Mouse (Mus musculus) embryo, embryonic 9.5 days (tissue): ENCODE results near the gene Fam169b.
A peak's percentile ranks its signal among the peaks of the same experiment; 100 is the strongest.

Source experiments
- DNase-seq: peaks from one replicate; pipeline ENCODE4 v3.0.0-alpha.2; 2017; ENCODE audit errors: extremely low spot score

Gene Fam169b

GRCm38 (mm10) chr7:68273515-68273914, at the start of gene Fam169b:
Fam169b (plus strand) TSS chr7:68273839.
- no peak for DNase-seq

GRCm38 (mm10) chr7:68224006-68224405, 49.6 kb upstream of the Fam169b start:
- no peak for DNase-seq

DNA sequence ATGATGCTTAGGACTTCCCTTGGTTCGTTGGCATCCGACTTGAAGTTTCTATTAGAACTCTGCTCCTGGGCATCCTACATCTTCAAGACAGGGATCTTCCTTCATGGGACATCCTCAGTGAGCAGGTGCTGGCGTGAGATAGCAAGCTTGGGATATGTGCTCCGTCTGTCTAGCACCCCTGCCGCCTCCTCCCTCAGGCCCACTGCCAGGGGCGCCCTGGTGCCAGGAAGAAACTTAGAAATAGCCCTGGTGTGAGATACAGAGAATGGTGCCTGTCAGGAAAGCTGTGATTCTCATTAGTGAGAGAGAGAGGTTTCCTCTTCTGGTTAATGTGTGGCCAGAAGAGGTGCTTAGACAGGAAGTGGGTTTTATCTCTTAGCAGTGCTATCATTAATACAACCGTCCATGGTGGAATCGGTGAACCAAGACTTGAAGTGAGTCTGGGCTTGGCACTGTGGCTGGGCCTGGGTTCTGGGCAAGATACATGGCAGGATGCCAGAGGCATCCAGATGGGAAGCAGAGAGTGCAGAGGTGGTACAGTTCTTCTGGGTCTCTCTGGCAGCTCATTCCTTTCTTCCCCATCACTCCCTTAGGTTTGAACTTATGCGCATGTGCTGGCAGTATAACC, 48.1 kb upstream of the Fam169b start:
- DNase-seq, result no peak

DNA sequence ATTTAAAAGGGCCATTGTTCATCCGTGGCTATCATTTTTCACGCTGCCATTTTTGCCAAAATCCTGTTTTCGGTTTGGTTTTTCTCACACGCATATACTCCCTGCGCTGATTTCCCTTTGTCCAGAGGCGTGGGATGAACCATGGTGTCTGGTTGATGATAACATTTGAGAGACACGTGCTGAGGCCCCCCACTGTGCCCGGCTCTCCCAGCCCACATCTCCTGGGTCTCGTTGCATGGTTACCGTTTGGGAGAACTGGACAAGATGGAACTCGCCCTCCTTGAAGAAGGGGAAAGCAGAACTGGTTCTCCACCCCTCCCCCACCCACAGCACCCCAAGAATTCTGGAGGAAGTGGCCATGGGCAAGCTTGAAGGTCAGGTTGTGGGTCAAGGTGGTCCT, 46.6 kb upstream of the Fam169b start:
- DNase-seq, result no peak

GRCm38 (mm10) chr7:68227621-68228020, 46.0 kb upstream of the Fam169b start:
- no peak for DNase-seq

DNA sequence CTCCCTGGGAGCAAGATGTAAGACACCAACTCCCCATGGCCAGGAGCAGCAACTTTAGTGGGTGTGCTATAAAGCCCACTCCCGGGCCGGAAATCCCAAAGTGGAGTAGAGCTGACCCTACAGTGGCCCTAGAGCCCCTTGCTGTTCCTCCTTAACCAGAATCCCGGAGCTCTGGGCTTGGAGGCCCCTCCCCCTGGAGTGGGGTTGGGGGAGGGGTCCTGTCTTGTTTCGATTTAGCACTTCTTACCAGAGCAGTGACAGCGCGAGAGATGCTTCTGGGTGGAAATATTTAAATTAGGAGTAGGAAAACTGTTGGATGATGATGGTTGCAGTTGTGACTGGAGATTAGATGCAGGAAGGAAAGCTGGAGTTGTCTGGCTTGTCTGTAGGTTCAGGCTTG, 45.1 kb upstream of the Fam169b start:
- DNase-seq, result peak; percentile 19

DNA sequence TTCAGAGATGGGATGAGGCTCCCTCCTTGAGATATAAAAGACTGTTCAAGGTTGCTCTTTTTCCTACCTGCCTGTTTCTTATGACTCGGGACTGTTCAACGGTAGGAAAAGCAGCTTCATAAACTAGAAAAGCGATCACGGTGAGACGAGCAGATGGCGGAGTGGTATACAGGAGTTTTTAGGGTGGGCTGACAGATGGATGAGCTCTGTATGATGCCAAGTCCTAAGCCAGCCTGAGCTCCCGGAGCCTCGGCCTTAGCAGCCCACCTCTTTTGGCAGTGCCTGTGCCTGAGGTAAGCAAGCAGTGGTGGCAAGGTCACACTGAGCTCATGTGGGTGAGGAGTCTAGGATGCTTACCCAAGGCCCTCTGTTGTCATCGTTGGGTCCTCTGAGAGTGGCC, 42.8 kb upstream of the Fam169b start:
- no peak for DNase-seq

GRCm38 (mm10) chr7:68232521-68232920, 41.1 kb upstream of the Fam169b start:
- DNase-seq, result no peak

DNA sequence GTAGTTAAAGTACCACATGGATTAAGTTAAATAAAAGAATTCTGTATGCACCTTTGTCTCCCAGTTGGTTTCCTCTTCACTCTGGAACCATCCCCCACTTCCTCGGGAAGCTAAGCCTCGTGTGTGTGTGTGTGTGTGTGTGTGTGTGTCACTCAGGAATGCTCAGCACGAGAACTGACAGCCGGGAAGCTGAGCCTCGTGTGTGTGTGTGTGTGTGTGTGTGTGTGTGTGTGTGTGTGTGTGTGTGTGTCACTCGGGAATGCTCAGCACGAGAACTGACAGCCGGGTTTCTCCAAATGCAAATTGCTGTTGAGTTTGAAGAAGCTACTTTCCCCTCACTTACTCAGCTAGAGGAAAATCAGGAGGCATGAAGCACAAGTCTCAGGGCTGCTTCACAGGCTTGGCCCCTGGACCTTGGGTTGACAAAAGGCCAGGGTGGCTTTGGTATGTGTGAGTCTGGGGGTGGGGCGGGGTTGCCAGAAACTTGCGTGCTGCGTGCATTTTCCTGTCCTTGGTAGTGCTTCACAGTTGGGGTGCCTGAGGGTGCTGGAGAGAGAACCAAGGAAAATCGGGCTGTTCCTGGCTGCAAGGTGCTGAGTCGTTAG, 39.9 kb upstream of the Fam169b start:
- DNase-seq, result peak; percentile 64

- no peak for DNase-seq
Observed at GRCm38 (mm10) chr7:68236817-68237216, 36.8 kb upstream of the Fam169b start.

DNA sequence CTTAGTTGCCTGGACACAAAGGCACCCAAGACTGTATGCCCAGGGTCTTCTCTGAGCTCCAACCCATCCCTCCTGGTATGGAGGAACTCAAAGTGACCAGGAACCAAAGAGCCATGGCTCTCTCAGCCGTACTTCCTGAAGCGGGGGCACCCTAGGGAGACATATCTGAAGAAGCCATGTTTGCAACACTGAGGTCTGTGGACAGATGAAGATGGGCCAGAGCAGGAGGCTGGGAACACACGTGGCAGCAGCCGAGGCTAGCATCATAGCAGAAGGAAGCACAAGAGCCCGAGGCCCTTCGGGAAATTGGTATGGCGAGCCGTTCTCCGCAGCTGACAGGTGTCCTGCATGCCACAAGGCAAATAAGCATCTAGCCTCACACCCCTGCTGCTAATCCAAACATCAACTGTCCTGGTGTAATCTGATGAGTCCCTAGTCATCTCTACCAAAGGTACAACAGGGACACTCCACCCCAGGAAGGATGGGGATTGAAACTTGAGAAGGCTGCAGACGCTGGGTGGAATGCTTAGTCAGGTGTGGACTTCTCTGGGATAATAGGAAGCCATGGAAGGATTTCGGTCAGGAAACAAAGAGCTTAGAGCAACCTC, 34.3 kb upstream of the Fam169b start:
- no peak for DNase-seq

DNA sequence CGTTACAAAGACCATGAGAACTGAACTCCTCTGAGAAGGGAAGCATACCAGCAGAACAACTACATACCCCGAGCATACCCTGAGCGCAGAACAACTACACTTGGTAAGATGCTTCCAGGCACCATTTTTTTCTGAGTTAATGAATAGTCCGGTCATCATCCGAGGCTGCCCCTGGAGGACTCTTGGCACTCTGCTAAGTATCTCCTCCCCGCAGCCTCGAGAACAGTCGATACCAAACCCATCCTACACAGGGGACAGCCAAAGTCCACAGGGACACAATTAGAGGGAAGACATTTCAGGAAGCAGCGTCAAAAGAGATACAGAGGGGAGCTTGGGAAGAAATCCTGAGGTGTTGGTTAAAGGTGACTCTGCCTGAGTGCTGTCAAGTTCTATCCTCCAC, 32.4 kb upstream of the Fam169b start:
- DNase-seq, result no peak

DNA sequence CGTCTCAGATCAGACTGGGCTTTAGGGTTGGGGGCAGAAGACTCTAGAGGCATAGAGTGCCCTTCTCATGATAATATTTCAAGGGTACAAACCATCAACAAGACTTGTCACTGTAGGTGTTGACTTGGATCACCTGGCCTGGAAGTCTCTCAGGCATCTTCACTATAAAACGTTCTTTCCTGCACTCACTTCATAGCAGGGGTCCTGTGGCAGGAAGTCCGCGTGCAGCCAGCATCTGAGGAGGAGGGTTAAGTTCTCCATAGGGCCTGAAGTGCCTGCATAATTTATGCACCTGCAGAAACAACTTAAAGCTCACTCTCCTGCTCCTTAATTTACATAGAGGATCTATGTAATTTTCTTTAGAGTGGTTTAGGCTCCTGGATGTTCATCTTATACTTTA, 28.0 kb upstream of the Fam169b start:
- DNase-seq, result no peak

- DNase-seq, result no peak
Observed at GRCm38 (mm10) chr7:68246249-68246648, 27.4 kb upstream of the Fam169b start.

- DNase-seq, result no peak
Observed at GRCm38 (mm10) chr7:68250411-68250810, 23.2 kb upstream of the Fam169b start.

GRCm38 (mm10) chr7:68250902-68251301, 22.7 kb upstream of the Fam169b start:
- DNase-seq, result no peak

- DNase-seq, result no peak
Observed at GRCm38 (mm10) chr7:68257767-68258166, 15.9 kb upstream of the Fam169b start.

DNA sequence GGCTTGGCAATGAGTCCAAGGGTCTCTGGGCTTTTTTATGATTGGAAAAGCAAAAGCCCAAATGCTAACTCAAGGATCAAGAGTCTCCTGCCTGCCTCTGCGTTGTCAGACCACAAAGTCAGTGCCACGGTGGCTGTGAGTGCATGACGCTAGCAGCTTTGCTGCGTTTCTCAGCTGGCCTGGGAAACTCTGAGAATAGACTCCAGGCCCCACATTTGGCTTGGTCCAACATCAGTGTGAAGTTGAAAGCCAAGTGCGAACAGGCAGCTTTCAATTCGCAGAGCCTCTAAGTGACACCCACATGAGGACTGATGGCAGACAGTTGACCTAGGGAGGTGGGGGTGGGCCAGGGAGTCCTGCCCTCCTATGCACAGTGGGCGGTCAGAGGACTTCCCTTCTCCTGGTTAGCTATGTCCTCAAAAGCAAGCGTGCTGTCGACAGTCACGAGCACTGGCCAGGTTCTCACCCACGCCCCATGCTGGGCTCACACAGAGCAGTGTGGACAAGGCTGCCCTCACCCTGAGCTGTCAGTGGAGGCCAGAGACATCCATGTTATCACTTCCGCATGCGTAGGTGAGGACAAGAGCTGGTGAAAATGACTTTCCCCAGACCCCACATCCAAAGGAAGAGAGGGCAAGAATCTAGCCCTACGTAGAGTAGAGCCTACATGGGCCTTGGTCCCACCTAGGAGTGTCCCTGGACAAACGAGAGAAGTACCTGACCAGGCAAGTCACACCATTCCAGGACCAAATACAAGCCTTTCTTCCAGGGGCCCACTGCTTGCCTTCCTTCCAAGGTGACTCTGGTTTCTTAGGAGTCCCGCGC, 15.1 kb upstream of the Fam169b start:
- no peak for DNase-seq

GRCm38 (mm10) chr7:68259523-68260081, 14.0 kb upstream of the Fam169b start:
- no peak for DNase-seq

- no peak for DNase-seq
Observed at GRCm38 (mm10) chr7:68262612-68263200, 10.9 kb upstream of the Fam169b start.

GRCm38 (mm10) chr7:68263346-68264027, 10.2 kb upstream of the Fam169b start:
- no peak for DNase-seq
